Mouse (Mus musculus): ENCODE data around the gene Tmem210. TPM values are rescaled to one million over a fixed set of nuclear protein-coding genes. Genes with fewer than 3 reads are reported as not detected.
"Not testable (repeated sequence)": the region's sequence is repeated elsewhere in the genome, so short reads cannot be mapped to it uniquely, and the experiment has no call there.

Gene Tmem210
- polyA plus RNA-seq, 1 experiment from 2014 or later, result not detected

- H3K27ac ChIP-seq; H3K27me3 ChIP-seq (ENCODE audit: poor library complexity, severe bottlenecking); DNase-seq (ENCODE audit: extremely low spot score, low spot score); H3K9me3 ChIP-seq: not testable (repeated sequence)
- Histone ChIP-seq H3K4me3 (peak overlapping the region; percentile 88), H3K36me3 (replicated peaks) (peaks cover 22% of the 10 kb centered on the region), H3K4me1 (peaks cover 20% of the 10 kb centered on the region)
- 67% methylated on average over 12 of the region's 12 CpGs for WGBS
Observed at GRCm38 (mm10) chr2:25256443-25257109, 31.4 kb upstream of the Tmem210 start.

- not testable (repeated sequence) for H3K27me3 ChIP-seq (ENCODE audit: poor library complexity, severe bottlenecking); H3K27ac ChIP-seq; DNase-seq (ENCODE audit: extremely low spot score, low spot score); H3K4me3 ChIP-seq; H3K9me3 ChIP-seq
- Histone ChIP-seq H3K36me3 (replicated peaks) (peaks cover 15% of the 10 kb centered on the region), H3K4me1 (peaks cover 27% of the 10 kb centered on the region)
- WGBS, result 89% methylated on average over 5 of the region's 5 CpGs
Observed at GRCm38 (mm10) chr2:25257250-25257649, 30.7 kb upstream of the Tmem210 start.

GRCm38 (mm10) chr2:25258887-25259286 lies 29.1 kb upstream of the Tmem210 start:
- H3K36me3 ChIP-seq (replicated peaks), result no peaks in the 10 kb centered on the region
- 53% methylated on average over 2 of the region's 2 CpGs for WGBS
- no peaks in the 10 kb centered on the region for H3K9me3 ChIP-seq

GRCm38 (mm10) chr2:25261870-25262269 lies 26.1 kb upstream of the Tmem210 start:
- 45% methylated on average over 12 of the region's 12 CpGs for WGBS
- H3K4me3 ChIP-seq, result peak overlapping the region; percentile 83
- H3K36me3 ChIP-seq (replicated peaks), result no peaks in the 10 kb centered on the region
- H3K27ac ChIP-seq, result peak overlapping the region; percentile 82
- peaks cover 51% of the 10 kb centered on the region for H3K4me1 ChIP-seq
- H3K9me3 ChIP-seq, result no peaks in the 10 kb centered on the region
- H3K27me3 ChIP-seq (ENCODE audit: poor library complexity, severe bottlenecking), result peaks cover 24% of the 10 kb centered on the region
- no peak for DNase-seq (ENCODE audit: extremely low spot score, low spot score)

More at GRCm38 (mm10) chr2:25258887-25259286, 29.1 kb upstream of the Tmem210 start:
- DNase-seq (ENCODE audit: extremely low spot score, low spot score), result no peak
- H3K4me1 ChIP-seq, result peaks cover 40% of the 10 kb centered on the region
- H3K27me3 ChIP-seq (ENCODE audit: poor library complexity, severe bottlenecking), result peaks cover 11% of the 10 kb centered on the region
- H3K4me3 ChIP-seq, result no peak overlapping the region
- H3K27ac ChIP-seq, result no peak overlapping the region

- Histone ChIP-seq H3K9me3 (no peaks in the 10 kb centered on the region), H3K27ac (peak within 1 kb of the TSS; percentile 82), H3K4me1 (peaks cover 55% of the 10 kb centered on the region), H3K27me3 (ENCODE audit: poor library complexity, severe bottlenecking) (peaks cover 24% of the 10 kb centered on the region), H3K36me3 (replicated peaks) (no peaks in the 10 kb centered on the region; the same call in 1 of the 2 replicates), H3K4me3 (peak within 1 kb of the TSS; percentile 83)
- peak; percentile 91 for DNase-seq (ENCODE audit: extremely low spot score, low spot score)
- WGBS, result under 1% methylated on average over 39 of the region's 39 CpGs
Observed at GRCm38 (mm10) chr2:25262291-25262767, 25.6 kb upstream of the Tmem210 start, which contains the start of gene Tprn. Gene Tprn, plus strand, starts transcription at chr2:25262618.

GRCm38 (mm10) chr2:25262795-25263622 lies 24.9 kb upstream of the Tmem210 start:
- Histone ChIP-seq H3K27ac (peak overlapping the region; percentile 82), H3K9me3 (no peaks in the 10 kb centered on the region), H3K4me3 (peak overlapping the region; percentile 83), H3K27me3 (ENCODE audit: poor library complexity, severe bottlenecking) (peaks cover 24% of the 10 kb centered on the region), H3K36me3 (replicated peaks) (no peaks in the 10 kb centered on the region; the same call in none of the 2 replicates), H3K4me1 (peaks cover 56% of the 10 kb centered on the region)
- under 1% methylated on average over 82 of the region's 82 CpGs for WGBS
- DNase-seq (ENCODE audit: extremely low spot score, low spot score), result no peak

GRCm38 (mm10) chr2:25263623-25264285 lies 24.2 kb upstream of the Tmem210 start:
- peaks cover 24% of the 10 kb centered on the region for H3K27me3 ChIP-seq (ENCODE audit: poor library complexity, severe bottlenecking)
- H3K4me3 ChIP-seq, result peak overlapping the region; percentile 83
- H3K4me1 ChIP-seq, result peaks cover 56% of the 10 kb centered on the region
- H3K9me3 ChIP-seq, result no peaks in the 10 kb centered on the region
- no peak for DNase-seq (ENCODE audit: extremely low spot score, low spot score)
- H3K36me3 ChIP-seq (replicated peaks), result peaks cover 3% of the 10 kb centered on the region
- no peak overlapping the region for H3K27ac ChIP-seq
- 20% methylated on average over 12 of the region's 12 CpGs for WGBS

GRCm38 (mm10) chr2:25264286-25264660 lies 23.7 kb upstream of the Tmem210 start:
- no peak for DNase-seq (ENCODE audit: extremely low spot score, low spot score)
- H3K36me3 ChIP-seq (replicated peaks), result peaks cover 8% of the 10 kb centered on the region
- no peaks in the 10 kb centered on the region for H3K9me3 ChIP-seq
- H3K4me3 ChIP-seq, result peak overlapping the region; percentile 83
- H3K4me1 ChIP-seq, result peaks cover 56% of the 10 kb centered on the region
- H3K27ac ChIP-seq, result no peak overlapping the region
- H3K27me3 ChIP-seq (ENCODE audit: poor library complexity, severe bottlenecking), result peaks cover 24% of the 10 kb centered on the region
- 77% methylated on average over 5 of the region's 5 CpGs for WGBS

- Histone ChIP-seq H3K9me3 (no peaks in the 10 kb centered on the region), H3K36me3 (replicated peaks) (peaks cover 14% of the 10 kb centered on the region), H3K4me3 (peak overlapping the region; percentile 83; the same call in 1 of the 2 replicates), H3K27ac (no peak overlapping the region), H3K4me1 (peaks cover 56% of the 10 kb centered on the region), H3K27me3 (ENCODE audit: poor library complexity, severe bottlenecking) (peaks cover 24% of the 10 kb centered on the region)
- WGBS, result 71% methylated on average over 3 of the region's 3 CpGs
- no peak for DNase-seq (ENCODE audit: extremely low spot score, low spot score)
Observed at GRCm38 (mm10) chr2:25264851-25265250, 23.1 kb upstream of the Tmem210 start.

GRCm38 (mm10) chr2:25265897-25266656 lies 21.9 kb upstream of the Tmem210 start:
- 81% methylated on average over 6 of the region's 6 CpGs for WGBS

GRCm38 (mm10) chr2:25266720-25267119 lies 21.2 kb upstream of the Tmem210 start:
- WGBS, result 68% methylated on average over 2 of the region's 2 CpGs
- Histone ChIP-seq H3K9me3 (no peaks in the 10 kb centered on the region), H3K27me3 (ENCODE audit: poor library complexity, severe bottlenecking) (peaks cover 24% of the 10 kb centered on the region), H3K36me3 (replicated peaks) (peaks cover 28% of the 10 kb centered on the region), H3K4me1 (peaks cover 66% of the 10 kb centered on the region), H3K27ac (no peak overlapping the region), H3K4me3 (0 out of 2 replicates have a peak overlapping the region, but pooled peaks have one; percentile 2)
- DNase-seq (ENCODE audit: extremely low spot score, low spot score), result no peak

More at GRCm38 (mm10) chr2:25265897-25266656, 21.9 kb upstream of the Tmem210 start:
- Histone ChIP-seq H3K27ac (no peak overlapping the region), H3K36me3 (replicated peaks) (peaks cover 26% of the 10 kb centered on the region), H3K9me3 (no peaks in the 10 kb centered on the region), H3K4me3 (peak overlapping the region; percentile 9; the same call in 1 of the 2 replicates), H3K4me1 (peaks cover 63% of the 10 kb centered on the region), H3K27me3 (ENCODE audit: poor library complexity, severe bottlenecking) (peaks cover 24% of the 10 kb centered on the region)
- no peak for DNase-seq (ENCODE audit: extremely low spot score, low spot score)

- 0 out of 2 replicates have a peak overlapping the region, but pooled peaks have one; percentile 2 for H3K4me3 ChIP-seq
Observed at GRCm38 (mm10) chr2:25267241-25267640, 20.7 kb upstream of the Tmem210 start.

More at GRCm38 (mm10) chr2:25267241-25267640, 20.7 kb upstream of the Tmem210 start:
- Histone ChIP-seq H3K9me3 (no peaks in the 10 kb centered on the region), H3K36me3 (replicated peaks) (peaks cover 28% of the 10 kb centered on the region), H3K27ac (no peak overlapping the region), H3K4me1 (peaks cover 62% of the 10 kb centered on the region), H3K27me3 (ENCODE audit: poor library complexity, severe bottlenecking) (peaks cover 24% of the 10 kb centered on the region)
- DNase-seq (ENCODE audit: extremely low spot score, low spot score), result no peak
